In genomic region chr12:24696500-24697483, GRCm38 (mm10) we compare ENCODE assay signal across 8 mouse cellular contexts. TPM values are rescaled to one million over a fixed set of nuclear protein-coding genes. Genes with fewer than 3 reads are reported as not detected.
DNase-seq lines count a peak whose midpoint lies in the region; ATAC-seq and TF ChIP-seq lines count a peak whose summit lies in the region.

No protein-coding gene starts in this region.

- no peak overlapping the region for H3K9ac ChIP-seq in heart, embryonic 14.5 days (ENCODE audit: low read length)
- H3K9ac ChIP-seq in liver, embryonic 13.5 days = no peak overlapping the region
- H3K9ac ChIP-seq in stomach, embryonic 14.5 days (replicated peaks; ENCODE audit: low read depth, low read length) = no peak overlapping the region

- no peak overlapping the region for H3K4me3 ChIP-seq in heart, embryonic 14.5 days (ENCODE audit: control insufficient read depth in 1 of 2, insufficient read depth in 1 of 2, low read depth in 1 of 2, low read length in 2 of 2)
- H3K4me3 ChIP-seq in liver, embryonic 13.5 days (replicated peaks) = no peak overlapping the region
- no peak overlapping the region for H3K4me3 ChIP-seq in stomach, embryonic 14.5 days (ENCODE audit: low read depth, low read length)

- H3K36me3 ChIP-seq in heart, embryonic 14.5 days (ENCODE audit: control insufficient read depth, insufficient read depth, low read length) = no peaks in the 10 kb centered on the region
- no peaks in the 10 kb centered on the region for H3K36me3 ChIP-seq in liver, embryonic 13.5 days
- H3K36me3 ChIP-seq in stomach, embryonic 14.5 days (ENCODE audit: control insufficient read depth, insufficient read depth, low read length) = no peaks in the 10 kb centered on the region

- H3K4me1 ChIP-seq in heart, embryonic 14.5 days (ENCODE audit: control insufficient read depth in 2 of 2, insufficient read depth in 2 of 2, low read length in 2 of 2) = no peaks in the 10 kb centered on the region; a peak in 1 of 4 replicates
- peaks cover 9% of the 10 kb centered on the region for H3K4me1 ChIP-seq in liver, embryonic 13.5 days (replicated peaks)
- H3K4me1 ChIP-seq in stomach, embryonic 14.5 days (ENCODE audit: control insufficient read depth, insufficient read depth, low read length) = no peaks in the 10 kb centered on the region

- TF ChIP-seq CTCF in brain, embryonic 14.5 days (IDR thresholded peaks at IDR 0.05; ENCODE audit: borderline replicate concordance, extremely low read depth, insufficient read depth, insufficient read length) = peak; percentile 98

- no peak overlapping the region for H3K4me2 ChIP-seq in heart, embryonic 14.5 days (ENCODE audit: low read length)
- no peak overlapping the region for H3K4me2 ChIP-seq in liver, embryonic 13.5 days
- no peak overlapping the region for H3K4me2 ChIP-seq in stomach, embryonic 14.5 days (replicated peaks; ENCODE audit: low read depth, low read length)

- 36% methylated on average over 16 of the region's 16 CpGs for WGBS in heart, embryonic 14.5 days
- 28% methylated on average over 16 of the region's 16 CpGs for WGBS in liver, embryonic 13.5 days (ENCODE audit: insufficient replicate concordance)
- WGBS in stomach, embryonic 14.5 days = 36% methylated on average over 16 of the region's 16 CpGs

- ATAC-seq in erythroid progenitor cell, adult 5-6 weeks (replicated peaks; ENCODE audit: low FRiP score, poor library complexity, severe bottlenecking) = peak; percentile 85
- peak; percentile 69; the same call in 1 of the 2 replicates for ATAC-seq in heart, embryonic 14.5 days (ENCODE audit: insufficient number of reproducible peaks, insufficient read depth, low FRiP score, low read depth)
- peak; percentile 79 for ATAC-seq in liver, embryonic 13.5 days (ENCODE audit: low read depth)
- peak; percentile 88 for ATAC-seq in stomach, embryonic 14.5 days (ENCODE audit: insufficient number of reproducible peaks, insufficient read depth, low FRiP score, low read depth)

- TF ChIP-seq POLR2A in brain, embryonic 14.5 days (IDR thresholded peaks at IDR 0.05; ENCODE audit: borderline replicate concordance, extremely low read depth, insufficient read depth, insufficient read length, poor library complexity, severe bottlenecking) = no peak

- no peaks in the 10 kb centered on the region for H3K27me3 ChIP-seq in heart, embryonic 14.5 days (ENCODE audit: control insufficient read depth, insufficient read depth, low read length)
- H3K27me3 ChIP-seq in liver, embryonic 13.5 days = peaks cover 12% of the 10 kb centered on the region; the same call in 1 of the 2 replicates
- no peaks in the 10 kb centered on the region for H3K27me3 ChIP-seq in stomach, embryonic 14.5 days (ENCODE audit: control insufficient read depth, insufficient read depth, low read length)

- H3K9me3 ChIP-seq in heart, embryonic 14.5 days (ENCODE audit: control insufficient read depth, low read length) = no peaks in the 10 kb centered on the region
- H3K9me3 ChIP-seq in liver, embryonic 13.5 days (replicated peaks) = no peaks in the 10 kb centered on the region
- H3K9me3 ChIP-seq in stomach, embryonic 14.5 days (ENCODE audit: control insufficient read depth, low read depth, low read length) = no peaks in the 10 kb centered on the region

- no peak overlapping the region for H3K27ac ChIP-seq in heart, embryonic 14.5 days (replicated peaks in 1 of 2; ENCODE audit: control insufficient read depth in 1 of 2, insufficient read depth in 1 of 2, low read depth in 2 of 2, low read length in 2 of 2)
- no peak overlapping the region for H3K27ac ChIP-seq in liver, embryonic 13.5 days
- H3K27ac ChIP-seq in stomach, embryonic 14.5 days (ENCODE audit: low read length) = no peak overlapping the region

- peak; percentile 87 for DNase-seq in CD4-positive, CD25-positive, alpha-beta regulatory T cell, adult 2 months (ENCODE audit: low read depth, low spot score)
- DNase-seq in brain, embryonic 14.5 days (ENCODE audit: low read depth) = peak; percentile 91
- peak; percentile 93 for DNase-seq in kidney, postnatal 10 days
- DNase-seq in liver, embryonic 13.5 days = peak; percentile 65
- peak; percentile 87 for DNase-seq in neural tube, embryonic 10.5 days (ENCODE audit: extremely low spot score, low spot score)

RNA-seq across cellular contexts. Expression of gene Rrm2, which starts 11.2 kb away (rescaled TPM):
- 38.1 and 47.0 TPM in 2 replicates for polyA plus RNA-seq in brain, embryonic 14.5 days (2012; rRNA removed)
- total RNA-seq in erythroid progenitor cell, adult 5-6 weeks (2015; ENCODE audit: low replicate concordance) = 647 and 687 TPM in 2 replicates
- total RNA-seq in erythroid progenitor cell, adult 5-6 weeks (2017; ENCODE audit: low replicate concordance) = 662 and 846 TPM in 2 replicates
- 189 and 209 TPM in 2 replicates for polyA plus RNA-seq in heart, embryonic 14.5 days (2014; fragmentation: Nextera tagmentation; extraction: Ambion mirVana)
- polyA plus RNA-seq in liver, embryonic 13.5 days (2015; fragmentation: Nextera tagmentation; extraction: Ambion mirVana) = 586 and 708 TPM in 2 replicates
- 131 and 132 TPM in 2 replicates for polyA plus RNA-seq in stomach, embryonic 14.5 days (2014; fragmentation: Nextera tagmentation; extraction: Ambion mirVana)

RNA-seq across cellular contexts. Expression of gene Cys1, which starts 15.2 kb away (rescaled TPM):
- polyA plus RNA-seq in brain, embryonic 14.5 days (2012; rRNA removed) = 1.5 and 2.2 TPM in 2 replicates
- total RNA-seq in erythroid progenitor cell, adult 5-6 weeks (2015; ENCODE audit: low replicate concordance) = not detected in 2 replicates
- total RNA-seq in erythroid progenitor cell, adult 5-6 weeks (2017; ENCODE audit: low replicate concordance) = 0.39 TPM in 1 of 2 replicates, not detected in the other
- polyA plus RNA-seq in heart, embryonic 14.5 days (2014; fragmentation: Nextera tagmentation; extraction: Ambion mirVana) = 0.91 and 1.2 TPM in 2 replicates
- 0.38 and 0.50 TPM in 2 replicates for polyA plus RNA-seq in liver, embryonic 13.5 days (2015; fragmentation: Nextera tagmentation; extraction: Ambion mirVana)
- 2.6 and 3.4 TPM in 2 replicates for polyA plus RNA-seq in stomach, embryonic 14.5 days (2014; fragmentation: Nextera tagmentation; extraction: Ambion mirVana)

RNA-seq across cellular contexts. Expression of gene Klf11, which starts 45.7 kb away (rescaled TPM):
- 15.1 and 19.6 TPM in 2 replicates for polyA plus RNA-seq in brain, embryonic 14.5 days (2012; rRNA removed)
- total RNA-seq in erythroid progenitor cell, adult 5-6 weeks (2015; ENCODE audit: low replicate concordance) = 30.6 and 40.0 TPM in 2 replicates
- 46.6 and 52.6 TPM in 2 replicates for total RNA-seq in erythroid progenitor cell, adult 5-6 weeks (2017; ENCODE audit: low replicate concordance)
- polyA plus RNA-seq in heart, embryonic 14.5 days (2014; fragmentation: Nextera tagmentation; extraction: Ambion mirVana) = 22.3 and 23.8 TPM in 2 replicates
- polyA plus RNA-seq in liver, embryonic 13.5 days (2015; fragmentation: Nextera tagmentation; extraction: Ambion mirVana) = 7.0 and 9.2 TPM in 2 replicates
- polyA plus RNA-seq in stomach, embryonic 14.5 days (2014; fragmentation: Nextera tagmentation; extraction: Ambion mirVana) = 14.3 and 14.7 TPM in 2 replicates
